Mouse (Mus musculus) forebrain, embryonic 15.5 days (tissue): ENCODE measurements around the gene Slc9a3r1. TPM values are rescaled to one million over a fixed set of nuclear protein-coding genes. Genes with fewer than 3 reads are reported as not detected.

Experiments used
- ATAC-seq: fragments of 200-750 bp; cut with Nextera tagmentation; replicated peaks from 2 replicates; pipeline ENCODE4 v1.8.0; 2017; ENCODE audit warnings: mild to moderate bottlenecking, moderate TSS enrichment, moderate library complexity
- H3K27ac ChIP-seq: fragments of 300-500 bp; sonication (generic); replicated peaks from 2 replicates; pipeline ENCODE4 v1.5.1; 2015; ENCODE audit warnings: mild to moderate bottlenecking, inconsistent platforms
- H3K27me3 ChIP-seq: fragments of 300-500 bp; sonication (generic); 2 replicates; pipeline ENCODE4 v1.6.1; 2015; ENCODE audit warnings: inconsistent platforms
- H3K36me3 ChIP-seq: fragments of 300-500 bp; sonication (generic); 2 replicates; pipeline ENCODE4 v1.6.1; 2015; ENCODE audit warnings: mild to moderate bottlenecking, inconsistent platforms
- H3K4me1 ChIP-seq: fragments of 300-500 bp; sonication (generic); 2 replicates; pipeline ENCODE4 v1.6.1; 2015; ENCODE audit warnings: inconsistent platforms
- H3K4me2 ChIP-seq: fragments of 300-500 bp; sonication (generic); replicated peaks from 2 replicates; pipeline ENCODE4 v1.6.1; 2015; ENCODE audit warnings: mild to moderate bottlenecking, inconsistent platforms
- H3K4me3 ChIP-seq: fragments of 300-500 bp; sonication (generic); 2 replicates; pipeline ENCODE4 v1.5.1; 2015; ENCODE audit warnings: mild to moderate bottlenecking, inconsistent platforms
- H3K9ac ChIP-seq: fragments of 300-500 bp; sonication (generic); replicated peaks from 2 replicates; pipeline ENCODE4 v1.6.1; 2015; ENCODE audit warnings: mild to moderate bottlenecking, inconsistent platforms
- H3K9me3 ChIP-seq: fragments of 300-500 bp; sonication (generic); 2 replicates; pipeline ENCODE4 v1.6.1; 2016; ENCODE audit warnings: inconsistent platforms
- WGBS: fragments of 180-500 bp; shearing (Covaris S2); methylation state at CpG from one replicate; pipeline ENCODE4 v1.1.7; 2015; ENCODE audit warnings: mixed read lengths; 5-methylcytosine and 5-hydroxymethylcytosine counted together
- polyA plus RNA-seq: library from polyadenylated mRNA; unstranded; fragments of >200 nt; fragmentation: Nextera tagmentation; extraction: Ambion mirVana; gene quantifications from 2 replicates; pipeline ENCODE4 v1.2.1, GENCODE M21; 2015

Gene Slc9a3r1
- polyA plus RNA-seq, 1 experiment from 2014 or later = 50.5 TPM

DNA sequence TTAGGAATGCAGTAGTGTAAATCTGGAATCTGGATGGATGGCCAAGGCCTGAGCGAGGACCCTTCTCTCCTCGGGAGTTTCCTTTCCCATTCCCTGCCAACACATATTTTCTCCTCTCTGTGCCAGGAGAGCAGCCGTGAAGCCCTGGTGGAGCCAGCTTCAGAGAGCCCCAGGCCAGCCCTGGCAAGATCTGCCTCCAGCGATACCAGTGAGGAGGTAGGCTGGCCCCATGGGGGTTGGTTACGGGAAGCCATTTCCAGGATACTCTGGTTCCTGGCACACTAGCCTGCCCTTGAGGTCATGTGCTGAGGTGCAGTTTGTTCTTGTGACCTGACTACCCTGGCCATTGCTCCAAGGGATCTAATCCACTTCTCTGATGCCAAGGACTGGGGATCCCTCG is 16.7 kb downstream of the Slc9a3r1 start:
- Histone ChIP-seq H3K4me1 (peaks cover 34% of the 10 kb centered on the region), H3K27ac (peak overlapping the region; percentile 67)

DNA sequence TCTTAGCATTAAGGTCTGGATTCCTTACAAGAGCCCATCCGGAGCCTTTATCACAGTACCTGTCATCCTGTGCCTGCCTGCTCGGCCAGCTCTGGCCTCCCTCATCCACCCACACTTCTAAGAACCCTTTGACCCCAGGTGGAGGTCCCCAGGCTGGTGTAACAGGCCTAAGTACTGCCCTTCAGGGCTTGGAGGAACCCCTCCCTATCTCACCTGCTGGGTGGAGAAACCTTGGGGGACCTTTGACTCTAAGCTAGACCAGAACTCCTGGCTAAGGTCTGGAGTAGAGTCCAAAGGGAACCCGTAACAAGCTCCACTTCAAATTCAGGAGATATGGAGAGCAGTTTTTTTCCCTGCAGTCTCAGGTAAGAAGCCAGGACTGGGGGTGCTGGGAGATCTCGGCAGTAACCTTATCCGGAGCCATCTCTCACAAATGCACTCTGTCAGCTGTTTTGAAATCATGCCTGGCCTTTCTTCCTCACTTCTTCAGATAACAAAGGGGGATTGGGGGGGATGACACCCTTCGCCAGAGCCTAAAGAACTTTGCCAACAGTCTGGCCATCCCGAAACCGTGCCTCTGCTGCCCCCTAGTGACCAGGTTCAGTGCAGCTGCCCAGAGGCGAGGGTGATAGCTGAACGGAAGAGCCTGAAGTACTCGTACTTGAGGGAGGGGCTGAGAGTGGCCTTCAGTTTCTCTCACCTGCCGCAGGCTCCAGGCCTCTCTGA is 18.9 kb downstream of the Slc9a3r1 start:
- 20% methylated on average over 12 of the region's 12 CpGs for WGBS
- H3K4me3 ChIP-seq = no peak overlapping the region
- no peaks in the 10 kb centered on the region for H3K9me3 ChIP-seq
- H3K27ac ChIP-seq = no peak overlapping the region
- H3K4me1 ChIP-seq = peaks cover 28% of the 10 kb centered on the region
- no peak overlapping the region for H3K4me2 ChIP-seq
- no peaks in the 10 kb centered on the region for H3K36me3 ChIP-seq
- H3K9ac ChIP-seq = no peak overlapping the region
- no peaks in the 10 kb centered on the region for H3K27me3 ChIP-seq
- ATAC-seq = no peak

More for the DNA sequence above, 16.7 kb downstream of the Slc9a3r1 start:
- Histone ChIP-seq H3K9me3 (no peaks in the 10 kb centered on the region), H3K36me3 (no peaks in the 10 kb centered on the region), H3K9ac (no peak overlapping the region), H3K4me3 (no peak overlapping the region), H3K4me2 (no peak overlapping the region), H3K27me3 (no peaks in the 10 kb centered on the region)
- WGBS = 80% methylated on average over 6 of the region's 6 CpGs
- no peak for ATAC-seq

DNA sequence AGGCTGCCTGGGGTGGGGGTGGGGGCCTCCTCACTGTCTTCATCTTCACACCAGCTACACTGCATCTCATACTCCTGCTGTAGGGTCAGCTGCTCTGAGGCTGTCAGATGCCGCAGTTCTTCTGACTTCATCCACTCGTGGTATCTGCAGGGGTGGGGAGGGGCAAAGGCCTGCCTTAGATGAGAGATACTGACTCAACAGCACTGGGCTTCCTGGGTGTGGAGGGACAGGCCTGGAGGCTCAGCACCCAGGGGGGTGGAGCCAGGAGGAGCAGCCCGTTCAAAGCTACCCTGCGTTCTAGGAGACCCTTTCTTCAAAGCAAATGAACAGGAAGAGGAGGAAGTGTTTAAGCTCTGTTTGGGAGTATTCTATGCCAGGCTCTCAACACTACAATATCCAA is 21.8 kb downstream of the Slc9a3r1 start:
- Histone ChIP-seq H3K9me3 (no peaks in the 10 kb centered on the region), H3K4me1 (peaks cover 18% of the 10 kb centered on the region), H3K9ac (no peak overlapping the region), H3K27ac (no peak overlapping the region), H3K4me3 (no peak overlapping the region), H3K27me3 (no peaks in the 10 kb centered on the region), H3K4me2 (no peak overlapping the region), H3K36me3 (no peaks in the 10 kb centered on the region)
- WGBS = 56% methylated on average over 4 of the region's 4 CpGs
- no peak for ATAC-seq

DNA sequence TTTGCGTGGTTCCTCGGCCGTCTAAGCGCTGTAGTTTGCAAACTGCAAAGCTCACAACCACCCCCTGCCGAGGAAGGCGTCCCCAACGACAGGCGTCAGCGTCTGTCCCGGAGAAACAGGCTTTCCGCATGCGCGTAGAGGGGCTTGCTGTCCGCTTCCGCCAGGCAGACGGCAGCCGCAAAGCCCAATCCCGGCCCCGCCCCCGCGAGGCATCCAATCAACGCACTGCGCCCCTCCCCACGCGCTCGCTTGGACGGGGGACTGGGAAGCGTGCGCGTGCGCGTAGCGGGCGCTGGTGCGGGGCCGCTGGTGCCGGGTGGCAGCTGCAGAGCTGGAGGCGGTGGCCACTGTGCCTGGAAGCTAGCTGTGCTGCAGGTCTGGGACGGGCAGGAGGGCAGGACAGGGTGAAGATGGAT is 24.1 kb downstream of the Slc9a3r1 start, which contains the start of gene Tmem104:
TSS of gene Tmem104 (plus strand) at position 264 of the 416 bp plus-strand sequence.
- H3K27me3 ChIP-seq = no peaks in the 10 kb centered on the region
- H3K4me1 ChIP-seq = peaks cover 18% of the 10 kb centered on the region
- no peaks in the 10 kb centered on the region for H3K9me3 ChIP-seq
- H3K4me2 ChIP-seq = peak within 1 kb of the TSS; percentile 85
- peak within 1 kb of the TSS; percentile 77 for H3K9ac ChIP-seq
- H3K27ac ChIP-seq = peak within 1 kb of the TSS; percentile 73
- WGBS = under 1% methylated on average over 39 of the region's 39 CpGs
- peak within 1 kb of the TSS; percentile 68 for H3K4me3 ChIP-seq
- no peaks in the 10 kb centered on the region for H3K36me3 ChIP-seq
- ATAC-seq = peak; percentile 96

DNA sequence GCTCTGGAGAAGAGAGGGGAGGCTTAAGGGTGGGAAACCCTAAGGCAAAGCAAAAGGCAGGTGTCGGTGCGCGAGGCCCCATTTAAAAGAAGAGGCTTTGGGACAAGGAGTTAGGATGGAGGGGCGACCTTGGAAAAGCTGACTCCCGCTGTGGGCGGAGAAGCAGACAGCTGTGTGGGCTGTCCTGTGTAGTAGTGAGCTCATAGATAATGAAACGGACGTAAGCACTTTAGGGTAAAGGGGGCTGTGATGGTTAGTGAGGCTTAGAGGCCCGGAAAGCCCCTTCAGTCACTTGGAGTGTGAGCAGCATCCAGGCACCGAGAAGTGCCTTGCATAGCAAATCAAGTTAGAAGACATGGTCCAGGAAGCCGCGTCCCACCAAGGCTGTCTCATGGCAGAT is 24.6 kb downstream of the Slc9a3r1 start, which contains the start of gene Nat9:
TSS of gene Nat9 (minus strand) at position 167 of the 400 bp plus-strand sequence.
- 6% methylated on average over 12 of the region's 12 CpGs for WGBS
- H3K27me3 ChIP-seq = no peaks in the 10 kb centered on the region
- peaks cover 18% of the 10 kb centered on the region for H3K4me1 ChIP-seq
- H3K4me2 ChIP-seq = peak within 1 kb of the TSS; percentile 85
- peak within 1 kb of the TSS; percentile 77 for H3K9ac ChIP-seq
- no peaks in the 10 kb centered on the region for H3K9me3 ChIP-seq
- peak within 1 kb of the TSS; percentile 68 for H3K4me3 ChIP-seq
- ATAC-seq = no peak; the same call in none of the 2 replicates
- H3K27ac ChIP-seq = peak within 1 kb of the TSS; percentile 73
- H3K36me3 ChIP-seq = no peaks in the 10 kb centered on the region

DNA sequence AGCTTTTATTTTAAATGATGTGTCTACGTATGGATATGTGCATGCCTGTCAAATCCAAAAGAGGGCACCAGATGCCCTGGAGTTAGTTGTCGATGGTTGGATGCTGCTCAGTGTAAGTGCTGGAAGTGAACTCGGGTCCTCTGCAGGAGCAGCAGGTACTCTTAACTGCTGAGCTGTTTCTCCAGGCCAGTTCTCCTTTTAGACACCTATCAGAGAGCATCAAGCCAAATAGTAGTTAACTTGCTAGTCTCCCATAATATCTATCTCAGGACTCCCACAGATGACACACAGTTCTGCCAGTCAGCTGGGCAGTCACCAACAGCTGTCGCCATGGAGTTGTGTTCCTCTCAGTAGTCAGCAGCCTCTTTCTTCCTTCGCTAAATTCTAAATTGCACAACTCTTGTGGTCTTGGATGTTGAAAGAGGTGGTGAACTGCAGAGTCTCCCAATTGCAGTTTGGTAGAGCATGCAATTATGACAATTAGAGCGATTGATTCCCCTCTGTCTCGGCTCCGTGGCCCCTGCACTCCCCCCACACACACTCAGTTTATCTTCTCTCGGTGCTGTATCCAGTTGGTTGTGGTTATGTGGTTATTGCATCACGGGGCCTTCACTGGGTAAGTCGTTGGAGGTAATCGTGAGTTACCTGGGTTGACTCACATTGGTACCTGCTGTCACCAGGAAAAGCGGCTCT is 25.5 kb downstream of the Slc9a3r1 start:
- H3K4me1 ChIP-seq = peaks cover 18% of the 10 kb centered on the region
- no peak overlapping the region for H3K4me3 ChIP-seq
- H3K9me3 ChIP-seq = no peaks in the 10 kb centered on the region
- no peaks in the 10 kb centered on the region for H3K36me3 ChIP-seq
- H3K9ac ChIP-seq = no peak overlapping the region
- 86% methylated on average over 13 of the region's 13 CpGs for WGBS
- ATAC-seq = no peak
- no peak overlapping the region; the same call in 1 of the 2 replicates for H3K4me2 ChIP-seq
- H3K27me3 ChIP-seq = no peaks in the 10 kb centered on the region
- no peak overlapping the region for H3K27ac ChIP-seq

DNA sequence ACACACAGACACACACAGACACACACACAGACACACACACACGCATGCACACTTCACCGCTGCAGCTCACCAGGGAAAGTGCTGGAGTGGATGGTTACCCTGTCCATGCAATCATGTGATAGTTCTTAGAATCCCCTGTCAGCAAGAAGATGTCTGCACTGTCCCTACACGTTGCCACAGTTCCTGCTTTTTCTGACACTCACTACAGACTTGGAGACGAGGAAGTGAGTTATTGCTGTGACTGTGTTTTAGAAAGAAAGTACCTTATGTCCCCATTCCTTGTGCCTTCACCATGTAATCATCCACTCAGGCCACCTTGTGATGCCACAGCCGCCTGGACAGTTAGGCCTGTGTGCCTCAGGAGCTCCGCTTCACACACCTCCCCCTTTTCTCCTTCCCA is 26.2 kb downstream of the Slc9a3r1 start:
- no peak overlapping the region for H3K9ac ChIP-seq
- 88% methylated on average over 6 of the region's 6 CpGs for WGBS
- no peaks in the 10 kb centered on the region for H3K27me3 ChIP-seq
- H3K4me3 ChIP-seq = no peak overlapping the region
- no peak overlapping the region for H3K4me2 ChIP-seq
- no peak for ATAC-seq
- no peaks in the 10 kb centered on the region for H3K9me3 ChIP-seq
- H3K4me1 ChIP-seq = peaks cover 18% of the 10 kb centered on the region
- H3K36me3 ChIP-seq = no peaks in the 10 kb centered on the region
- no peak overlapping the region for H3K27ac ChIP-seq

DNA sequence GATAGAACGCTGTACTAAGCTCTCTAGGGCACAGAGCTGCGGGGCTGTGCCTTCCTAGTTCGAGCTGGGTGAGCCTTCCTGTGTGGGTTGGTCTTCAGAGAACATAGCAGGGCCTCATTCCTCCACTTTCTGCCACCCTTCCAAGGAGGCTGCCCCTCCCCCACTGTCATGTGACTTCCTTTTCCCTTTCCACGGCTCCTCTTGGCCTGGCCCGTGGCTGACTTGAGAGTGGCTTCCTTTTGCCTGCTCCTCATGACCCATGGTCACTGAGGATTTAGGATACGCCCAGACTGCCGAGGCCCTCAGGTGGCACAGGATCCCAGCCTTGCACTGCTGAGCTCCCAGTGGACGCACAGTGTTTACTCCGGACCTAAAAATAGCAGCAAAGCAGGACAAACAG is 29.0 kb downstream of the Slc9a3r1 start:
- peaks cover 1% of the 10 kb centered on the region; the same call in 1 of the 2 replicates for H3K36me3 ChIP-seq
- no peak overlapping the region for H3K27ac ChIP-seq
- H3K27me3 ChIP-seq = no peaks in the 10 kb centered on the region
- H3K9me3 ChIP-seq = no peaks in the 10 kb centered on the region
- H3K4me2 ChIP-seq = no peak overlapping the region
- no peak for ATAC-seq
- WGBS = 81% methylated on average over 9 of the region's 9 CpGs
- H3K4me3 ChIP-seq = no peak overlapping the region
- H3K9ac ChIP-seq = no peak overlapping the region
- peaks cover 12% of the 10 kb centered on the region for H3K4me1 ChIP-seq

DNA sequence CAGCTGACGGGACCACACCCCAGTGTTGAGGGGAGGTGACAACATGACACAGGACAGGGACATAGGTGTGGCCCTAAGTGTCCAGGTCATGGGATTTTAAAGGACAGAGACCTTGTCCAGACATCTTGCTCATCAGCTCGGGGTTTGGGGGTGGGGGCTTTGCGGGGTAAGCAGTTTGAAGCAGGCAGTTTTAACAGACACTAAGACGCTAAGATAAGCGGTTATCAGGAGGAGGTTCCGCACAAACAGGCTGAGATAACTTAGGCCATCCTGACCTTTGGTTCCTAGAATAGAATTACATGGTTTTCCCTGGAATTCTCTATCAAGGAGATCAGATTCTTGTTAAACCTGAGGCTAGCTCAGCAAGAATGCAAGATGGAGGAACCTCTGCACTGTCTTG is 31.6 kb downstream of the Slc9a3r1 start:
- 92% methylated on average over 6 of the region's 6 CpGs for WGBS
- no peak for ATAC-seq

DNA sequence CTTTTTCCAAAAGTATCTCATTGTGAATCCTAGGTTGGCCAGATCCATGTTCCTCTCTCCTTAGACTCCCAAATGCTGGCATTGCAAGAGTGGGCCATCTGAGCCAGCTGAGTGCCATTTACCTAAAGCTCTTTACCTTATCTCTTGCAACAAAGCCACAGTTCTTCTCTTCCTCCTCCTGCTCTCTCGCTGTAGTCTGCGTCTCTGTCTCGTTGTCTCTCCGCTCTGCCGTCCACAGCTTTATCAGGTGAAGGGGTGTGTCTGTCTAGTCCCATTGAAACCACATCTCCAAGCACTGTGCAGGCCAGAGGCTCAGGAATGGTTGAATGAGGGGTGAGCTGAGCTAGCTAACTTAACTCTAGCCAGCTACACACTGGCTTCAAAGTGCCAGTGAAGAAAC is 32.8 kb downstream of the Slc9a3r1 start:
- no peaks in the 10 kb centered on the region for H3K4me1 ChIP-seq
- H3K27ac ChIP-seq = no peak overlapping the region
- H3K9ac ChIP-seq = no peak overlapping the region
- H3K36me3 ChIP-seq = peaks cover 4% of the 10 kb centered on the region; the same call in 1 of the 2 replicates
- no peak for ATAC-seq
- H3K4me3 ChIP-seq = no peak overlapping the region
- H3K4me2 ChIP-seq = no peak overlapping the region
- 90% methylated on average over 5 of the region's 5 CpGs for WGBS
- H3K27me3 ChIP-seq = no peaks in the 10 kb centered on the region
- no peaks in the 10 kb centered on the region for H3K9me3 ChIP-seq

More for the DNA sequence above, 31.6 kb downstream of the Slc9a3r1 start:
- no peak overlapping the region for H3K27ac ChIP-seq
- no peak overlapping the region for H3K9ac ChIP-seq
- no peak overlapping the region for H3K4me3 ChIP-seq
- no peak overlapping the region for H3K4me2 ChIP-seq
- H3K9me3 ChIP-seq = no peaks in the 10 kb centered on the region
- H3K27me3 ChIP-seq = no peaks in the 10 kb centered on the region
- no peaks in the 10 kb centered on the region for H3K4me1 ChIP-seq
- peaks cover 4% of the 10 kb centered on the region; the same call in 1 of the 2 replicates for H3K36me3 ChIP-seq

DNA sequence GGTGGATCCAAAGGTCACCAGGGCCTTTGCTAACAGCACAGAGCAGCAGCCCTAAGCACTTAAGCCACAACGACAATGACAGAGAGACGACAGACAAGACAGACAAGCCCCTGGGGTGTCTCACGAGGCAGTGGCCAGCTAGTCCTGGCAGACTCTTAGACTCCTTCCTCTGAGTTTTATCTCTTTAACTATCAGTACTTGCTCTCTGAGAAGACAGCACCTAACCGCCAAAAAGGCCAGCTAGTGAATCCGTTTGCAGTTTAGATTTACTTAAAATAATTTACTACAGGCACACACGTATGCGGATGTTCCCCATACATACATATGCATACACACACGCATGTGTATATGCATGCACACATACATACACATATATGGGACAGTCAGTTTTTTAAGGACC is 34.4 kb downstream of the Slc9a3r1 start:
- Histone ChIP-seq H3K36me3 (peaks cover 10% of the 10 kb centered on the region; the same call in 1 of the 2 replicates), H3K27ac (no peak overlapping the region), H3K4me2 (no peak overlapping the region), H3K9ac (no peak overlapping the region), H3K4me1 (no peaks in the 10 kb centered on the region), H3K4me3 (no peak overlapping the region), H3K27me3 (no peaks in the 10 kb centered on the region), H3K9me3 (no peaks in the 10 kb centered on the region)
- WGBS = 82% methylated on average over 8 of the region's 8 CpGs
- no peak for ATAC-seq

DNA sequence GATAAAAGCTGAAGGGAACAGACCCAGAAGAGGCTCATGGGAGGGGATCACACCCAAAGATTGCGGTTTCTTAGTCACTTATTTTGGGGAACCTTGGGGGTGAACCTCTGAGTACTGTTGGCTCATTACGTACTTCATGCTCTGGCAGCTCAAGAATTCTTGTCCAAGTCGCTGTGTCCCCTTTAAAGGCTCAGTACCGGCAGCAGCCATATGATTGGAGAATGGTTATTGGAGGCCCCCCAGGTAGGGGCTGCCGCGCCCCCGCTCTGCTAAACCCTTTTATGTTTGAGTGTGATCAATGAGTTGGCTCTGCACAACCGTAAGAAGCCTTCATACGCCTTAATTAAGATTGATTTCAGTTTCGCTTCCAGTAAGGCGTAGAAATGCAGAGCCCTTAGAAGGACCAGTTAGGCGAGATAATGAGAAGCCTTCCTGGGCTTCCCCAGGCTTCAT is 35.8 kb downstream of the Slc9a3r1 start:
- peaks cover 10% of the 10 kb centered on the region; the same call in 1 of the 2 replicates for H3K36me3 ChIP-seq
- H3K4me3 ChIP-seq = no peak overlapping the region
- WGBS = 51% methylated on average over 12 of the region's 12 CpGs
- no peaks in the 10 kb centered on the region for H3K27me3 ChIP-seq
- H3K9me3 ChIP-seq = no peaks in the 10 kb centered on the region
- H3K4me2 ChIP-seq = no peak overlapping the region
- H3K9ac ChIP-seq = no peak overlapping the region
- H3K4me1 ChIP-seq = no peaks in the 10 kb centered on the region
- no peak overlapping the region for H3K27ac ChIP-seq
- ATAC-seq = no peak
